Mouse (Mus musculus) hindbrain, postnatal 0 days (tissue): Measurements from ENCODE around the gene Ube2v1. TPM values are rescaled to one million over a fixed set of nuclear protein-coding genes. Genes with fewer than 3 reads are reported as not detected.

ENCODE experiments used
- ATAC-seq: fragments of 200-750 bp; cut with Nextera tagmentation; 2 replicates; pipeline ENCODE4 v1.8.0; 2017; ENCODE audit warnings: mild to moderate bottlenecking, moderate TSS enrichment, moderate library complexity
- DNase-seq: peaks from one replicate; pipeline ENCODE4 v3.0.0-alpha.2; 2015; ENCODE audit warnings: low spot score
- H3K27ac ChIP-seq: fragments of 300-500 bp; sonication (generic); 2 replicates; pipeline ENCODE4 v1.5.1; 2014; ENCODE audit warnings: mild to moderate bottlenecking
- H3K27me3 ChIP-seq: fragments of 300-500 bp; sonication (generic); 2 replicates; pipeline ENCODE4 v1.6.1; 2014; ENCODE audit warnings: low read length, mixed read lengths; ENCODE audit not compliant: insufficient read depth
- H3K36me3 ChIP-seq: fragments of 300-500 bp; sonication (generic); 2 replicates; pipeline ENCODE4 v1.6.1; 2014; ENCODE audit warnings: low read length, mixed read lengths; ENCODE audit not compliant: insufficient read depth
- H3K4me1 ChIP-seq: fragments of 300-500 bp; sonication (generic); 2 replicates; pipeline ENCODE4 v1.6.1; 2014; ENCODE audit warnings: antibody characterized with exemption, low read length, mixed read lengths; ENCODE audit not compliant: insufficient read depth
- H3K4me2 ChIP-seq: fragments of 300-500 bp; sonication (generic); 2 replicates; pipeline ENCODE4 v1.6.1; 2014; ENCODE audit warnings: low read depth, mild to moderate bottlenecking, low read length, moderate library complexity, mixed read lengths
- H3K4me3 ChIP-seq: fragments of 300-500 bp; sonication (generic); 2 replicates; pipeline ENCODE4 v1.5.1; 2014; ENCODE audit warnings: low read length
- H3K9ac ChIP-seq: fragments of 300-500 bp; sonication (generic); replicated peaks from 2 replicates; pipeline ENCODE4 v1.6.1; 2014; ENCODE audit warnings: mild to moderate bottlenecking, low read length, moderate library complexity, mixed read lengths
- H3K9me3 ChIP-seq: fragments of 300-500 bp; sonication (generic); 2 replicates; pipeline ENCODE4 v1.6.1; 2016; ENCODE audit warnings: low read length, mixed read lengths
- CTCF ChIP-seq: IDR thresholded peaks from 2 replicates; pipeline ENCODE4 v1.5.1; 2016; ENCODE audit warnings: antibody characterized with exemption, control low read depth, low read depth
- WGBS: fragments of 180-500 bp; shearing (Covaris S2); extraction: QIAGEN DNeasy Blood & Tissue Kit; methylation state at CpG from one replicate; pipeline ENCODE4 v1.1.7; 2014; 5-methylcytosine and 5-hydroxymethylcytosine counted together
- polyA plus RNA-seq: library from polyadenylated mRNA; unstranded; fragments of >200 nt; fragmentation: Nextera tagmentation; extraction: Ambion mirVana; gene quantifications from 2 replicates; pipeline ENCODE4 v1.2.1, GENCODE M21; 2015
- total RNA-seq: library from RNA; depleted of rRNA; stranded (reverse); fragments of >200 nt; gene quantifications from 2 replicates; pipeline ENCODE4 v1.2.3, GENCODE M21; 2014; rRNA removed

The Ube2v1 gene
- total RNA-seq (209 and 247 TPM in 2 replicates), polyA plus RNA-seq (380 and 384 TPM in 2 replicates)

- Histone ChIP-seq H3K4me3 (peak within 1 kb of the TSS; percentile 84), H3K9ac (peak within 1 kb of the TSS; percentile 90), H3K36me3 (no peaks in the 10 kb centered on the region; the same call in 1 of the 2 replicates), H3K4me2 (peak within 1 kb of the TSS; percentile 90), H3K4me1 (peaks cover 21% of the 10 kb centered on the region), H3K27me3 (no peaks in the 10 kb centered on the region), H3K9me3 (no peaks in the 10 kb centered on the region), H3K27ac (peak within 1 kb of the TSS; percentile 90)
- peak; percentile 89 for ATAC-seq
- peak; percentile 48 for TF ChIP-seq CTCF
- WGBS: 1% methylated on average over 84 of the region's 87 CpGs
- DNase-seq: peak; percentile 98
These were observed at the start of gene Ube2v1 for GRCm38 (mm10) chr2:167631591-167632448. Ube2v1 (minus strand) TSS chr2:167632095.

GRCm38 (mm10) chr2:167680657-167681056 lies 48.8 kb upstream of the Ube2v1 start:
- peak; percentile 70 for TF ChIP-seq CTCF
- Histone ChIP-seq H3K4me3 (no peak overlapping the region), H3K4me1 (no peaks in the 10 kb centered on the region), H3K9me3 (no peaks in the 10 kb centered on the region), H3K27ac (no peak overlapping the region), H3K36me3 (no peaks in the 10 kb centered on the region), H3K27me3 (no peaks in the 10 kb centered on the region), H3K4me2 (no peak overlapping the region), H3K9ac (no peak overlapping the region)
- DNase-seq: peak; percentile 69
- ATAC-seq: no peak
- WGBS: 45% methylated on average over 5 of the region's 5 CpGs

- Histone ChIP-seq H3K9ac (no peak overlapping the region), H3K4me2 (no peak overlapping the region), H3K36me3 (no peaks in the 10 kb centered on the region), H3K4me1 (no peaks in the 10 kb centered on the region), H3K27ac (no peak overlapping the region), H3K9me3 (no peaks in the 10 kb centered on the region), H3K4me3 (no peak overlapping the region), H3K27me3 (no peaks in the 10 kb centered on the region)
- DNase-seq (peak; percentile 86), ATAC-seq (peak; percentile 87)
- 5% methylated on average over 13 of the region's 13 CpGs for whole genome bisulfite sequencing
- peak; percentile 97 for TF ChIP-seq CTCF
These were observed 48.1 kb upstream of the Ube2v1 start for GRCm38 (mm10) chr2:167679902-167680430.

GRCm38 (mm10) chr2:167678600-167678999 lies 46.7 kb upstream of the Ube2v1 start:
- Histone ChIP-seq H3K9ac (no peak overlapping the region), H3K27me3 (no peaks in the 10 kb centered on the region), H3K27ac (no peak overlapping the region), H3K36me3 (no peaks in the 10 kb centered on the region), H3K4me1 (no peaks in the 10 kb centered on the region), H3K9me3 (no peaks in the 10 kb centered on the region), H3K4me2 (no peak overlapping the region), H3K4me3 (no peak overlapping the region)
- 53% methylated on average over 5 of the region's 5 CpGs for WGBS
- peak; percentile 54 for TF ChIP-seq CTCF
- DNase-seq (no peak), ATAC-seq (no peak)

GRCm38 (mm10) chr2:167675120-167675909 lies 43.4 kb upstream of the Ube2v1 start:
- Histone ChIP-seq H3K4me1 (0 out of 2 replicates have a peak, but pooled peaks cover 3% of the 10 kb centered on the region), H3K36me3 (no peaks in the 10 kb centered on the region), H3K4me2 (no peak overlapping the region), H3K4me3 (no peak overlapping the region), H3K27ac (no peak overlapping the region), H3K27me3 (no peaks in the 10 kb centered on the region), H3K9ac (no peak overlapping the region), H3K9me3 (no peaks in the 10 kb centered on the region)
- TF ChIP-seq CTCF: peak; percentile 70
- DNase-seq (peak; percentile 51), ATAC-seq (no peak)
- 36% methylated on average over 14 of the region's 14 CpGs for WGBS

GRCm38 (mm10) chr2:167672212-167672685 lies 40.4 kb upstream of the Ube2v1 start:
- 0 out of 2 replicates have a peak overlapping the region, but pooled peaks have one; percentile 21 for H3K4me2 ChIP-seq
- DNase-seq: peak; percentile 49
- no peaks in the 10 kb centered on the region for H3K27me3 ChIP-seq
- ATAC-seq: peak; percentile 47
- H3K4me1 ChIP-seq: 0 out of 2 replicates have a peak, but pooled peaks cover 3% of the 10 kb centered on the region
- H3K9me3 ChIP-seq: no peaks in the 10 kb centered on the region
- WGBS: 28% methylated on average over 13 of the region's 13 CpGs
- no peak overlapping the region for H3K9ac ChIP-seq
- H3K36me3 ChIP-seq: no peaks in the 10 kb centered on the region
- no peak overlapping the region for H3K4me3 ChIP-seq
- no peak for TF ChIP-seq CTCF
- no peak overlapping the region for H3K27ac ChIP-seq
